Mouse (Mus musculus): Measurements from ENCODE around the gene Mast3.

GRCm38 (mm10) chr8:70774740-70775139 is 30.1 kb downstream of the Mast3 start:
- TF ChIP-seq POLR2A (IDR thresholded peaks at IDR 0.05; ENCODE audit: borderline replicate concordance, extremely low read depth, insufficient read depth, insufficient read length, poor library complexity, severe bottlenecking), result no peak
- TF ChIP-seq CTCF (IDR thresholded peaks at IDR 0.05; ENCODE audit: borderline replicate concordance, extremely low read depth, insufficient read depth, insufficient read length), result no peak
